In genomic region chr9:21181421-21182220, GRCm38 (mm10) we compare ENCODE assay signal across 8 mouse cellular contexts. TPM values are rescaled to one million over a fixed set of nuclear protein-coding genes. Genes with fewer than 3 reads are reported as not detected.
DNase-seq lines count a peak whose midpoint lies in the region; ATAC-seq and TF ChIP-seq lines count a peak whose summit lies in the region.

No protein-coding gene starts in this region.

- H3K9me3 ChIP-seq in neural tube, embryonic 11.5 days (ENCODE audit: control insufficient read depth, low read length): no peaks in the 10 kb centered on the region
- no peaks in the 10 kb centered on the region for H3K9me3 ChIP-seq in heart, postnatal 0 days (replicated peaks; ENCODE audit: control insufficient read depth, low read length)
- H3K9me3 ChIP-seq in limb, embryonic 13.5 days: no peaks in the 10 kb centered on the region
- H3K9me3 ChIP-seq in midbrain, embryonic 16.5 days (replicated peaks; ENCODE audit: control insufficient read depth, low read length, poor library complexity, severe bottlenecking): no peaks in the 10 kb centered on the region

- peak overlapping the region; percentile 31 for H3K4me2 ChIP-seq in neural tube, embryonic 11.5 days (ENCODE audit: low read depth)
- peak overlapping the region; percentile 62 for H3K4me2 ChIP-seq in heart, postnatal 0 days (ENCODE audit: low read depth, low read length)
- peak overlapping the region; percentile 60 for H3K4me2 ChIP-seq in limb, embryonic 13.5 days (replicated peaks)
- H3K4me2 ChIP-seq in midbrain, embryonic 16.5 days (ENCODE audit: low read length): peak overlapping the region; percentile 33

- TF ChIP-seq EP300 in heart, postnatal 0 days (IDR thresholded peaks at IDR 0.05; ENCODE audit: low read depth): no peak

- peak overlapping the region; percentile 16; the same call in 1 of the 2 replicates for H3K4me3 ChIP-seq in neural tube, embryonic 11.5 days (ENCODE audit: low read depth, low read length)
- H3K4me3 ChIP-seq in heart, postnatal 0 days (ENCODE audit: low read depth, low read length): peak overlapping the region; percentile 47
- peak overlapping the region; percentile 37 for H3K4me3 ChIP-seq in limb, embryonic 13.5 days
- H3K4me3 ChIP-seq in midbrain, embryonic 16.5 days (ENCODE audit: low read depth, low read length): peak overlapping the region; percentile 19; the same call in 1 of the 2 replicates

- no peaks in the 10 kb centered on the region for H3K4me1 ChIP-seq in neural tube, embryonic 11.5 days (ENCODE audit: control insufficient read depth, insufficient read depth, low read length)
- peaks cover 23% of the 10 kb centered on the region; the same call in 1 of the 2 replicates for H3K4me1 ChIP-seq in heart, postnatal 0 days (ENCODE audit: control insufficient read depth, insufficient read depth)
- peaks cover 22% of the 10 kb centered on the region for H3K4me1 ChIP-seq in limb, embryonic 13.5 days
- peaks cover 4% of the 10 kb centered on the region; the same call in 1 of the 2 replicates for H3K4me1 ChIP-seq in midbrain, embryonic 16.5 days (ENCODE audit: control insufficient read depth, insufficient read depth, low read length)

- ATAC-seq in neural tube, embryonic 11.5 days (ENCODE audit: insufficient read depth, low FRiP score, low TSS enrichment): no peak
- ATAC-seq in heart, postnatal 0 days (ENCODE audit: insufficient read depth, low read depth): peak; percentile 31; the same call in 1 of the 2 replicates
- peak; percentile 45; the same call in 1 of the 2 replicates for ATAC-seq in limb, embryonic 13.5 days (ENCODE audit: low FRiP score, low read depth)
- ATAC-seq in midbrain, embryonic 16.5 days: no peak
- no peak for ATAC-seq in cerebellum, adult (ENCODE audit: insufficient number of reproducible peaks, low FRiP score, low TSS enrichment)

- no peak for TF ChIP-seq CTCF in heart, postnatal 0 days (IDR thresholded peaks at IDR 0.05; ENCODE audit: low read depth)

- peaks cover 20% of the 10 kb centered on the region for H3K27me3 ChIP-seq in neural tube, embryonic 11.5 days (ENCODE audit: control insufficient read depth, insufficient read depth, low read length)
- H3K27me3 ChIP-seq in heart, postnatal 0 days (ENCODE audit: control insufficient read depth, insufficient read depth, low read length): no peaks in the 10 kb centered on the region
- peaks cover 44% of the 10 kb centered on the region for H3K27me3 ChIP-seq in limb, embryonic 13.5 days
- peaks cover 31% of the 10 kb centered on the region for H3K27me3 ChIP-seq in midbrain, embryonic 16.5 days (ENCODE audit: control insufficient read depth, insufficient read depth, low read depth, low read length)

- 0 out of 2 replicates have a peak overlapping the region, but pooled peaks have one; percentile 18 for H3K9ac ChIP-seq in neural tube, embryonic 11.5 days (ENCODE audit: low read length)
- peak overlapping the region; percentile 60 for H3K9ac ChIP-seq in heart, postnatal 0 days (replicated peaks; ENCODE audit: low read depth, low read length)
- peak overlapping the region; percentile 62 for H3K9ac ChIP-seq in limb, embryonic 13.5 days
- no peak overlapping the region for H3K9ac ChIP-seq in midbrain, embryonic 16.5 days (ENCODE audit: low read depth, low read length)

- H3K27ac ChIP-seq in neural tube, embryonic 11.5 days (ENCODE audit: low read depth, low read length): no peak overlapping the region
- H3K27ac ChIP-seq in heart, postnatal 0 days (ENCODE audit: low read depth): no peak overlapping the region
- H3K27ac ChIP-seq in limb, embryonic 13.5 days: no peak overlapping the region
- no peak overlapping the region for H3K27ac ChIP-seq in midbrain, embryonic 16.5 days (ENCODE audit: low read length)

- no peaks in the 10 kb centered on the region for H3K36me3 ChIP-seq in neural tube, embryonic 11.5 days (ENCODE audit: control insufficient read depth, insufficient read depth, low read length)
- H3K36me3 ChIP-seq in heart, postnatal 0 days (replicated peaks; ENCODE audit: control insufficient read depth, insufficient read depth, low read length): no peaks in the 10 kb centered on the region
- no peaks in the 10 kb centered on the region for H3K36me3 ChIP-seq in limb, embryonic 13.5 days
- H3K36me3 ChIP-seq in midbrain, embryonic 16.5 days (ENCODE audit: control insufficient read depth, insufficient read depth, low read length): no peaks in the 10 kb centered on the region

- DNase-seq in neural tube, embryonic 11.5 days (ENCODE audit: low spot score): peak; percentile 40
- DNase-seq in neural tube, embryonic 10.5 days (ENCODE audit: extremely low spot score, low spot score): no peak
- DNase-seq in embryo, embryonic 10.5 days (ENCODE audit: low spot score): peak; percentile 60
- peak; percentile 55 for DNase-seq in heart, postnatal 0 days (ENCODE audit: low spot score)
- DNase-seq in layer of hippocampus, adult 9-11 months: no peak

- 6% methylated on average over 47 of the region's 48 CpGs for WGBS in neural tube, embryonic 11.5 days
- 6% methylated on average over 46 of the region's 48 CpGs for WGBS in heart, postnatal 0 days
- 10% methylated on average over 48 of the region's 48 CpGs for whole genome bisulfite sequencing in limb, embryonic 13.5 days
- WGBS in midbrain, embryonic 16.5 days: 6% methylated on average over 47 of the region's 48 CpGs

RNA-seq across cellular contexts. Expression of gene Pde4a, which starts 16.1 kb away (rescaled TPM):
- 5.4 and 7.5 TPM in 2 replicates for polyA plus RNA-seq in neural tube, embryonic 11.5 days (2014; fragmentation: Nextera tagmentation; extraction: Ambion mirVana)
- 10.2 and 14.6 TPM in 2 replicates for total RNA-seq in heart, postnatal 0 days (2014; rRNA removed; ENCODE audit: low replicate concordance)
- 16.6 and 17.5 TPM in 2 replicates for polyA plus RNA-seq in heart, postnatal 0 days (2015; fragmentation: Nextera tagmentation; extraction: Ambion mirVana)
- 5.4 and 6.1 TPM in 2 replicates for polyA plus RNA-seq in limb, embryonic 13.5 days (2015; fragmentation: Nextera tagmentation; extraction: Ambion mirVana)
- polyA plus RNA-seq in midbrain, embryonic 16.5 days (2015; fragmentation: Nextera tagmentation; extraction: Ambion mirVana): 44.2 and 49.3 TPM in 2 replicates

RNA-seq across cellular contexts. Expression of gene Cdc37, which starts 31.8 kb away (rescaled TPM):
- 319 and 341 TPM in 2 replicates for polyA plus RNA-seq in neural tube, embryonic 11.5 days (2014; fragmentation: Nextera tagmentation; extraction: Ambion mirVana)
- total RNA-seq in heart, postnatal 0 days (2014; rRNA removed; ENCODE audit: low replicate concordance): 32.9 and 50.1 TPM in 2 replicates
- polyA plus RNA-seq in heart, postnatal 0 days (2015; fragmentation: Nextera tagmentation; extraction: Ambion mirVana): 176 and 183 TPM in 2 replicates
- 320 and 346 TPM in 2 replicates for polyA plus RNA-seq in limb, embryonic 13.5 days (2015; fragmentation: Nextera tagmentation; extraction: Ambion mirVana)
- polyA plus RNA-seq in midbrain, embryonic 16.5 days (2015; fragmentation: Nextera tagmentation; extraction: Ambion mirVana): 199 and 227 TPM in 2 replicates

RNA-seq across cellular contexts. Expression of gene Tyk2, which starts 50.6 kb away (rescaled TPM):
- 8.6 and 9.2 TPM in 2 replicates for polyA plus RNA-seq in neural tube, embryonic 11.5 days (2014; fragmentation: Nextera tagmentation; extraction: Ambion mirVana)
- total RNA-seq in heart, postnatal 0 days (2014; rRNA removed; ENCODE audit: low replicate concordance): 16.7 and 17.9 TPM in 2 replicates
- 7.7 and 8.3 TPM in 2 replicates for polyA plus RNA-seq in heart, postnatal 0 days (2015; fragmentation: Nextera tagmentation; extraction: Ambion mirVana)
- polyA plus RNA-seq in limb, embryonic 13.5 days (2015; fragmentation: Nextera tagmentation; extraction: Ambion mirVana): 13.7 and 16.5 TPM in 2 replicates
- 9.7 and 9.9 TPM in 2 replicates for polyA plus RNA-seq in midbrain, embryonic 16.5 days (2015; fragmentation: Nextera tagmentation; extraction: Ambion mirVana)

RNA-seq across cellular contexts. Expression of gene Keap1, which starts 57.5 kb away (rescaled TPM):
- 32.3 and 34.1 TPM in 2 replicates for polyA plus RNA-seq in neural tube, embryonic 11.5 days (2014; fragmentation: Nextera tagmentation; extraction: Ambion mirVana)
- total RNA-seq in heart, postnatal 0 days (2014; rRNA removed; ENCODE audit: low replicate concordance): 67.9 and 79.0 TPM in 2 replicates
- 42.7 and 45.7 TPM in 2 replicates for polyA plus RNA-seq in heart, postnatal 0 days (2015; fragmentation: Nextera tagmentation; extraction: Ambion mirVana)
- polyA plus RNA-seq in limb, embryonic 13.5 days (2015; fragmentation: Nextera tagmentation; extraction: Ambion mirVana): 79.7 and 82.5 TPM in 2 replicates
- 68.0 and 69.9 TPM in 2 replicates for polyA plus RNA-seq in midbrain, embryonic 16.5 days (2015; fragmentation: Nextera tagmentation; extraction: Ambion mirVana)

Comparison
In these comparisons a context has a peak if more than half of its experiments do, and no peak if none do; other contexts are left out.
1. DNase-seq: peak in neural tube, embryonic 11.5 days (single experiment), embryo, embryonic 10.5 days (single experiment) and heart, postnatal 0 days (single experiment); none in neural tube, embryonic 10.5 days (single experiment) and layer of hippocampus, adult 9-11 months (single experiment).
2. ATAC-seq: peak in heart, postnatal 0 days (single experiment) and limb, embryonic 13.5 days (single experiment); none in neural tube, embryonic 11.5 days (single experiment), midbrain, embryonic 16.5 days (single experiment) and cerebellum, adult (single experiment).
3. Peak in every context shown above with its lines, with median percentiles within 50 percentile points of each other: H3K4me2 ChIP-seq and H3K4me3 ChIP-seq.